Mouse (Mus musculus) CH12.LX (cell line): ENCODE results near the gene 1600014C23Rik. TPM values are rescaled to one million over a fixed set of nuclear protein-coding genes. Genes with fewer than 3 reads are reported as not detected.

Experiments used
- DNase-seq: peaks from one replicate; pipeline ENCODE4 v3.0.0-alpha.2; 2013; ENCODE audit errors: extremely low read depth
- H3K27ac ChIP-seq: 2 replicates; pipeline ENCODE4 v1.5.1; 2012; ENCODE audit warnings: low read depth, mild to moderate bottlenecking, control low read depth, moderate library complexity; ENCODE audit not compliant: insufficient read depth
- H3K27me3 ChIP-seq: replicated peaks from 2 replicates; pipeline ENCODE3; 2012; ENCODE audit warnings: inconsistent platforms
- H3K36me3 ChIP-seq, 2 experiments: replicated peaks in 1 of 2; 2 replicates each; pipeline versions ENCODE3 to v1.6.1; 2012; ENCODE audit warnings: inconsistent platforms in 1 of 2, low read length in 1 of 2, mild to moderate bottlenecking in 1 of 2, mixed read lengths in 1 of 2, moderate library complexity in 1 of 2; ENCODE audit not compliant: control insufficient read depth in 1 of 2, insufficient read depth in 1 of 2
- H3K4me1 ChIP-seq, 2 experiments: 2 replicates each; pipeline ENCODE4 v1.6.1; 2012; ENCODE audit warnings: inconsistent platforms in 1 of 2, moderate library complexity in 1 of 2; ENCODE audit not compliant: insufficient read depth in 2 of 2, control insufficient read depth in 1 of 2
- H3K4me2 ChIP-seq: 2 replicates; pipeline ENCODE4 v1.6.1; 2012; ENCODE audit warnings: low read depth, mild to moderate bottlenecking, control low read depth; ENCODE audit not compliant: poor library complexity, insufficient read depth, severe bottlenecking
- H3K4me3 ChIP-seq, 3 experiments: fragments of 150-350 bp in 1 of 3; sonication (generic) in 1 of 3; replicated peaks in 1 of 3; 2 replicates each; pipeline versions ENCODE3 to v1.5.1; 2011 to 2012; ENCODE audit warnings: low read depth in 2 of 3, low read length in 2 of 3, mild to moderate bottlenecking in 2 of 3, moderate library complexity in 2 of 3, control low read depth in 1 of 3, improper control_type of control experiment in 1 of 3, inconsistent platforms in 1 of 3, mixed read lengths in 1 of 3; ENCODE audit not compliant: poor library complexity in 1 of 3
- H3K79me2 ChIP-seq: replicated peaks from 2 replicates; pipeline ENCODE4 v1.6.1; 2012; ENCODE audit warnings: mild to moderate bottlenecking, moderate library complexity; ENCODE audit not compliant: control insufficient read depth, poor library complexity, insufficient read depth, severe bottlenecking; ENCODE audit errors: extremely low read depth
- H3K9ac ChIP-seq: 2 replicates; pipeline ENCODE4 v1.6.1; 2012; ENCODE audit warnings: low read depth, mild to moderate bottlenecking, control low read depth, moderate library complexity; ENCODE audit not compliant: insufficient read depth
- H3K9me3 ChIP-seq: replicated peaks from 2 replicates; pipeline ENCODE3; 2012; ENCODE audit warnings: low read length, inconsistent platforms, mixed read lengths
- BHLHE40 ChIP-seq: IDR thresholded peaks from 2 replicates; pipeline ENCODE4 v1.6.1; 2011; ENCODE audit warnings: mild to moderate bottlenecking, low read depth, low read length, improper control_type of control experiment
- CHD1 ChIP-seq: IDR thresholded peaks from 2 replicates; pipeline ENCODE4 v1.6.1; 2012; ENCODE audit warnings: low read depth, low read length, improper control_type of control experiment, inconsistent platforms
- E2F4 ChIP-seq: IDR thresholded peaks from 2 replicates; pipeline ENCODE4 v1.6.1; 2011; ENCODE audit warnings: low read depth, low read length, improper control_type of control experiment; ENCODE audit not compliant: insufficient replicate concordance
- EP300 ChIP-seq: IDR thresholded peaks from 2 replicates; pipeline ENCODE4 v1.6.1; 2011; ENCODE audit warnings: low read length, improper control_type of control experiment
- ETS1 ChIP-seq: conservative IDR thresholded peaks from 2 replicates; pipeline ENCODE4 v1.6.1; 2012; ENCODE audit warnings: low read depth, mild to moderate bottlenecking, inconsistent platforms, low read length, improper control_type of control experiment, moderate library complexity
- HCFC1 ChIP-seq: IDR thresholded peaks from 2 replicates; pipeline ENCODE4 v1.6.1; 2012; ENCODE audit warnings: low read depth, mild to moderate bottlenecking, inconsistent platforms, low read length, improper control_type of control experiment
- IRF4 ChIP-seq: IDR thresholded peaks from 2 replicates; pipeline ENCODE4 v1.6.1; 2014; ENCODE audit warnings: low read depth, mild to moderate bottlenecking, inconsistent platforms, low read length, improper control_type of control experiment
- JUN ChIP-seq: IDR thresholded peaks from 2 replicates; pipeline ENCODE4 v1.6.1; 2011; ENCODE audit warnings: low read depth, mild to moderate bottlenecking, low read length, improper control_type of control experiment, moderate library complexity; ENCODE audit not compliant: insufficient read depth
- MAX ChIP-seq: IDR thresholded peaks from 2 replicates; pipeline ENCODE4 v1.6.1; 2011; ENCODE audit warnings: low read length, improper control_type of control experiment
- MAZ ChIP-seq: IDR thresholded peaks from 2 replicates; pipeline ENCODE4 v1.6.1; 2012; ENCODE audit warnings: low read depth, mild to moderate bottlenecking, inconsistent platforms, low read length, improper control_type of control experiment, moderate library complexity
- MYC ChIP-seq: IDR thresholded peaks from 2 replicates; pipeline ENCODE4 v1.6.1; 2011; ENCODE audit warnings: low read depth, mild to moderate bottlenecking, improper control_type of control experiment, low read length
- NELFE ChIP-seq: IDR thresholded peaks from 2 replicates; pipeline ENCODE4 v1.6.1; 2011; ENCODE audit warnings: low read depth, low read length, improper control_type of control experiment
- PAX5 ChIP-seq: IDR thresholded peaks from 2 replicates; pipeline ENCODE4 v1.6.1; 2012; ENCODE audit warnings: low read length, inconsistent platforms, mixed read lengths
- TCF12 ChIP-seq: IDR thresholded peaks from 2 replicates; pipeline ENCODE4 v1.6.1; 2014; ENCODE audit warnings: low read depth, mild to moderate bottlenecking, inconsistent platforms, low read length, improper control_type of control experiment
- ZKSCAN1 ChIP-seq: IDR thresholded peaks from 2 replicates; pipeline ENCODE4 v1.6.1; 2012; ENCODE audit warnings: low read depth, inconsistent platforms, low read length, improper control_type of control experiment, borderline replicate concordance
- ZMIZ1 ChIP-seq: IDR thresholded peaks from 2 replicates; pipeline ENCODE4 v1.6.1; 2012; ENCODE audit warnings: low read depth, mild to moderate bottlenecking, inconsistent platforms, low read length, improper control_type of control experiment
- dilution Hi-C: fragments of 300-500 bp; cut with MboI; formaldehyde crosslinking; loops from 2 replicates; pipeline ENCODE4 v1.14.3; 2020; ENCODE audit warnings: low sequenced_read_pairs; ENCODE audit not compliant: extremely low pct_unique_long_range_greater_than_20kb, extremely low pct_ligation_motif_present
- in situ Hi-C: fragments of 300-500 bp; cut with MboI; formaldehyde crosslinking; loops from 3 replicates; pipeline ENCODE4 v1.14.3; 2019; ENCODE audit warnings: low sequenced_read_pairs, low pct_ligation_motif_present, low pct_unique_long_range_greater_than_20kb, mixed read lengths
- polyA plus RNA-seq: library from polyadenylated mRNA; unstranded; fragments of >175 nt; gene quantifications from 2 replicates; pipeline ENCODE4 v1.2.1, GENCODE M21; 2012; ENCODE audit warnings: low read depth; ENCODE audit not compliant: insufficient read length
- total RNA-seq, 2 experiments: library from RNA; depleted of rRNA; stranded (reverse); fragments of 300-350 nt in 1 of 2; fragments of >200 nt in 1 of 2; gene quantifications; 2 replicates each; pipeline ENCODE4 v1.2.3; 2012 to 2014

Gene 1600014C23Rik
- total and polyA plus RNA-seq, 3 experiments: 0.38 TPM; not detected in 2

GRCm38 (mm10) chr17:45695227-45696120 lies 38.2 kb downstream of the 1600014C23Rik start:
- DNase-seq: no peak
- Histone ChIP-seq H3K4me2 (no peak overlapping the region), H3K27ac (no peak overlapping the region), H3K4me3 (no peak overlapping the region), H3K27me3 (no peaks in the 10 kb centered on the region)
- in situ Hi-C loops: no loop called here
- TF ChIP-seq EP300 (no peak), ETS1 (peak; percentile 28), TCF12 (no peak), BHLHE40 (peak; percentile 15; the same call in 1 of the 2 replicates), PAX5 (no peak), MAZ (no peak), CHD1 (no peak)
- TF ChIP-seq, all 38 proteins: peak for 2
- H3K9me3 ChIP-seq: no peaks in the 10 kb centered on the region
- H3K79me2 ChIP-seq: no peaks in the 10 kb centered on the region; the same call in 1 of the 2 replicates
- peaks cover 9 to 42% of the 10 kb centered on the region in 2 experiments for H3K36me3 ChIP-seq
- dilution Hi-C loops: no loop called here
- H3K9ac ChIP-seq: no peak overlapping the region
- peaks cover 16 to 46% of the 10 kb centered on the region in 2 experiments for H3K4me1 ChIP-seq

GRCm38 (mm10) chr17:45693812-45694565 lies 39.7 kb downstream of the 1600014C23Rik start:
- Histone ChIP-seq H3K79me2 (no peaks in the 10 kb centered on the region; the same call in 1 of the 2 replicates), H3K9ac (no peak overlapping the region), H3K9me3 (no peaks in the 10 kb centered on the region), H3K27me3 (no peaks in the 10 kb centered on the region), H3K4me1 (peaks cover 16 to 46% of the 10 kb centered on the region in 2 experiments), H3K4me3 (no peak overlapping the region), H3K4me2 (no peak overlapping the region), H3K27ac (no peak overlapping the region), H3K36me3 (peaks cover 9 to 44% of the 10 kb centered on the region in 2 experiments)
- no peak for DNase-seq
- dilution Hi-C loops (no loop called here), in situ Hi-C loops (no loop called here)
- TF ChIP-seq ZKSCAN1: no peak
- TF ChIP-seq HCFC1: no peak
- TF ChIP-seq PAX5: no peak
- no peak for TF ChIP-seq MAX
- no peak for TF ChIP-seq NELFE
- TF ChIP-seq MYC: no peak
- no peak for TF ChIP-seq MAZ
- TF ChIP-seq JUN: no peak
- no peak for TF ChIP-seq E2F4
- no peak for TF ChIP-seq ZMIZ1
- no peak for TF ChIP-seq IRF4
